Mouse (Mus musculus): ENCODE measurements at regions not wholly inside any gene's neighbourhood (a gene's known extent, or its start where the extent isn't known, plus 50 kb on each side); places are given as distances from the start of the nearest gene placed in this dataset.

DNA sequence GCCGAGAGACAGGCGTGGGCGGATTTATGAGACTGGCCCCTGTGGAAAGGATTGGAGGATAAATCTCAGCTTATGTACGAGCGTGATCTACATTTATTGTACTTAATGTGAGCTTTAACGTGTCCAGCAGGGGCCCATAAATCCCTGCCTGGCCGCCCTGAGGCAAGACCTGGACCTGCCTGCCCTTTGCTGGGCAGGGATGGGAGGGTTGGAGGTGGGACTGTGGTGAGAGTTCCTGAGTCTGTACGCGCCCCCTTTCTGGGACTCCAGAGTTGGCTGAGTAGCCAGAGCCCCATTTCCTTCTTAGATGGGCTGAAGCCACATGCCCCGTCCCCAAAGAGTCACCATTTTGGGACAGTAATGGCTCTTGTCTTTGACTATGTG is 69.7 kb upstream of the Zbtb40 start:
- TF ChIP-seq CTCF (IDR thresholded peaks at IDR 0.05; ENCODE audit: low read depth, low read length) (no peak), TAL1 (conservative IDR thresholded peaks at IDR 0.05; ENCODE audit: low read depth, low read length) (no peak)

Measured in G1E (cell line).